Mouse (Mus musculus) limb, embryonic 15.5 days (tissue): ENCODE data around the gene Myt1l. TPM values are rescaled to one million over a fixed set of nuclear protein-coding genes. Genes with fewer than 3 reads are reported as not detected.

Experiments
- ATAC-seq: fragments of 200-750 bp; cut with Nextera tagmentation; 2 replicates; pipeline ENCODE4 v1.8.0; 2017; ENCODE audit warnings: low read depth, moderate TSS enrichment; ENCODE audit not compliant: insufficient number of reproducible peaks, low FRiP score, low TSS enrichment
- H3K27ac ChIP-seq: fragments of 300-500 bp; sonication (generic); 2 replicates; pipeline ENCODE4 v1.5.1; 2015; ENCODE audit warnings: moderate library complexity, mild to moderate bottlenecking, inconsistent platforms
- H3K27me3 ChIP-seq: fragments of 300-500 bp; sonication (generic); 2 replicates; pipeline ENCODE4 v1.6.1; 2015; ENCODE audit warnings: inconsistent platforms
- H3K36me3 ChIP-seq: fragments of 300-500 bp; sonication (generic); 2 replicates; pipeline ENCODE4 v1.6.1; 2015; ENCODE audit warnings: inconsistent platforms
- H3K4me1 ChIP-seq: fragments of 300-500 bp; sonication (generic); 2 replicates; pipeline ENCODE4 v1.6.1; 2015; ENCODE audit warnings: inconsistent platforms
- H3K4me2 ChIP-seq: fragments of 300-500 bp; sonication (generic); 2 replicates; pipeline ENCODE4 v1.6.1; 2015; ENCODE audit warnings: mild to moderate bottlenecking, inconsistent platforms
- H3K4me3 ChIP-seq: fragments of 300-500 bp; sonication (generic); 2 replicates; pipeline ENCODE4 v1.5.1; 2015; ENCODE audit warnings: mild to moderate bottlenecking, inconsistent platforms
- H3K9ac ChIP-seq: fragments of 300-500 bp; sonication (generic); 2 replicates; pipeline ENCODE4 v1.6.1; 2015; ENCODE audit warnings: inconsistent platforms
- H3K9me3 ChIP-seq: fragments of 300-500 bp; sonication (generic); 2 replicates; pipeline ENCODE4 v1.6.1; 2016; ENCODE audit warnings: inconsistent platforms
- WGBS: fragments of 180-500 bp; shearing (Covaris S2); methylation state at CpG from one replicate; pipeline ENCODE4 v1.1.7; 2015; 5-methylcytosine and 5-hydroxymethylcytosine counted together
- polyA plus RNA-seq: library from polyadenylated mRNA; unstranded; fragments of >200 nt; fragmentation: Nextera tagmentation; extraction: Ambion mirVana; gene quantifications from 2 replicates; pipeline ENCODE4 v1.2.1, GENCODE M21; 2015

Myt1l gene
- polyA plus RNA-seq, 1 experiment from 2014 or later, result 0.35 TPM

GRCm38 (mm10) chr12:29958637-29959036 is 430.5 kb downstream of the Myt1l start:
- no peaks in the 10 kb centered on the region for H3K27me3 ChIP-seq
- no peaks in the 10 kb centered on the region for H3K9me3 ChIP-seq
- 72% methylated on average over 5 of the region's 5 CpGs for WGBS
- no peak overlapping the region for H3K9ac ChIP-seq
- no peak overlapping the region for H3K27ac ChIP-seq
- no peaks in the 10 kb centered on the region for H3K36me3 ChIP-seq
- no peak overlapping the region for H3K4me3 ChIP-seq
- ATAC-seq, result no peak
- H3K4me1 ChIP-seq, result peaks cover 5% of the 10 kb centered on the region
- no peak overlapping the region for H3K4me2 ChIP-seq

- Histone ChIP-seq H3K4me3 (no peak overlapping the region), H3K4me1 (peaks cover 11% of the 10 kb centered on the region; the same call in 1 of the 2 replicates), H3K9ac (no peak overlapping the region), H3K36me3 (peaks cover 2% of the 10 kb centered on the region; the same call in 1 of the 2 replicates), H3K9me3 (no peaks in the 10 kb centered on the region), H3K27me3 (no peaks in the 10 kb centered on the region), H3K27ac (no peak overlapping the region), H3K4me2 (no peak overlapping the region)
- 89% methylated on average over 1 of the region's 1 CpGs for WGBS
- ATAC-seq, result no peak
These were observed 432.9 kb downstream of the Myt1l start for GRCm38 (mm10) chr12:29961041-29961440.

GRCm38 (mm10) chr12:29965016-29965415 is 436.8 kb downstream of the Myt1l start:
- H3K4me3 ChIP-seq, result no peak overlapping the region
- no peak overlapping the region for H3K9ac ChIP-seq
- no peaks in the 10 kb centered on the region for H3K9me3 ChIP-seq
- 78% methylated on average over 6 of the region's 6 CpGs for WGBS
- H3K4me2 ChIP-seq, result no peak overlapping the region
- peaks cover 2% of the 10 kb centered on the region; the same call in 1 of the 2 replicates for H3K36me3 ChIP-seq
- H3K4me1 ChIP-seq, result peaks cover 13% of the 10 kb centered on the region; the same call in 1 of the 2 replicates
- H3K27ac ChIP-seq, result no peak overlapping the region
- no peak for ATAC-seq
- H3K27me3 ChIP-seq, result no peaks in the 10 kb centered on the region

- no peak for ATAC-seq
- Histone ChIP-seq H3K27me3 (no peaks in the 10 kb centered on the region), H3K9me3 (no peaks in the 10 kb centered on the region), H3K9ac (no peak overlapping the region), H3K36me3 (peaks cover 20% of the 10 kb centered on the region), H3K4me1 (peaks cover 25% of the 10 kb centered on the region), H3K4me2 (no peak overlapping the region), H3K4me3 (no peak overlapping the region), H3K27ac (peak overlapping the region; percentile 40; the same call in 1 of the 2 replicates)
- WGBS, result 75% methylated on average over 7 of the region's 7 CpGs
These were observed 443.7 kb downstream of the Myt1l start for GRCm38 (mm10) chr12:29971795-29972464.

- H3K4me3 ChIP-seq, result no peak overlapping the region
- ATAC-seq, result no peak; the same call in 1 of the 2 replicates
- no peak overlapping the region for H3K9ac ChIP-seq
- H3K4me1 ChIP-seq, result peaks cover 25% of the 10 kb centered on the region
- WGBS, result 48% methylated on average over 6 of the region's 6 CpGs
- peaks cover 21% of the 10 kb centered on the region for H3K36me3 ChIP-seq
- no peaks in the 10 kb centered on the region for H3K27me3 ChIP-seq
- H3K4me2 ChIP-seq, result no peak overlapping the region
- peak overlapping the region; percentile 40; the same call in 1 of the 2 replicates for H3K27ac ChIP-seq
- H3K9me3 ChIP-seq, result no peaks in the 10 kb centered on the region
These were observed 444.3 kb downstream of the Myt1l start for GRCm38 (mm10) chr12:29972533-29972932.
